Mouse (Mus musculus): ENCODE data around the gene Kctd2.
"Not testable (repeated sequence)": the region's sequence is repeated elsewhere in the genome, so short reads cannot be mapped to it uniquely, and the experiment has no call there.

Gene Kctd2

GRCm38 (mm10) chr11:115419531-115420237 is at the start of gene Kctd2, which contains the start of gene Atp5h:
Gene Kctd2 (plus strand): TSS chr11:115420128.
Gene Atp5h (minus strand): TSS chr11:115419962.
- DNase-seq: peak; percentile 95

GRCm38 (mm10) chr11:115370368-115370767 is 49.6 kb upstream of the Kctd2 start:
- no peak for DNase-seq

- no peak for DNase-seq
Measured at GRCm38 (mm10) chr11:115371354-115371753, 48.6 kb upstream of the Kctd2 start.

- DNase-seq: no peak
Measured at GRCm38 (mm10) chr11:115372015-115372414, 47.9 kb upstream of the Kctd2 start.

GRCm38 (mm10) chr11:115372737-115373136 is 47.2 kb upstream of the Kctd2 start:
- no peak for DNase-seq

- DNase-seq: peak; percentile 84
Measured at GRCm38 (mm10) chr11:115373805-115374694, 45.9 kb upstream of the Kctd2 start.

GRCm38 (mm10) chr11:115374695-115375425 is 45.1 kb upstream of the Kctd2 start:
- DNase-seq: no peak

- DNase-seq: no peak
Measured at GRCm38 (mm10) chr11:115376722-115377121, 43.2 kb upstream of the Kctd2 start.

GRCm38 (mm10) chr11:115377254-115377653 is 42.7 kb upstream of the Kctd2 start:
- no peak for DNase-seq

GRCm38 (mm10) chr11:115377854-115378253 is 42.1 kb upstream of the Kctd2 start:
- DNase-seq: no peak

GRCm38 (mm10) chr11:115381276-115381675 is 38.7 kb upstream of the Kctd2 start:
- no peak for DNase-seq

GRCm38 (mm10) chr11:115381743-115382539 is 38.0 kb upstream of the Kctd2 start, which contains the start of gene Cdr2l:
Gene Cdr2l (plus strand): TSS chr11:115381916.
- DNase-seq: peak; percentile 95

- DNase-seq: peak; percentile 66
Measured at GRCm38 (mm10) chr11:115382891-115383290, 37.0 kb upstream of the Kctd2 start.

GRCm38 (mm10) chr11:115383701-115384474 is 36.0 kb upstream of the Kctd2 start:
- no peak for DNase-seq

- no peak for DNase-seq
Measured at GRCm38 (mm10) chr11:115384587-115384986, 35.3 kb upstream of the Kctd2 start.

- not testable (repeated sequence) for DNase-seq
Measured at GRCm38 (mm10) chr11:115386859-115387258, 33.1 kb upstream of the Kctd2 start.

- DNase-seq: no peak
Measured at GRCm38 (mm10) chr11:115391358-115391757, 28.6 kb upstream of the Kctd2 start.

- DNase-seq: peak; percentile 83
Measured at GRCm38 (mm10) chr11:115393721-115394325, 26.1 kb upstream of the Kctd2 start.

- DNase-seq: no peak
Measured at GRCm38 (mm10) chr11:115398085-115398484, 21.8 kb upstream of the Kctd2 start.

GRCm38 (mm10) chr11:115400126-115400525 is 19.8 kb upstream of the Kctd2 start:
- DNase-seq: no peak
